Mouse (Mus musculus): ENCODE data around the gene Raver2.

Gene Raver2

GRCm38 (mm10) chr4:101107122-101107521 lies 38.3 kb downstream of the Raver2 start:
- no peak for DNase-seq (ENCODE audit: low read depth, low spot score)

GRCm38 (mm10) chr4:101121002-101121401 lies 52.2 kb downstream of the Raver2 start:
- no peak for DNase-seq (ENCODE audit: low read depth, low spot score)

DNA sequence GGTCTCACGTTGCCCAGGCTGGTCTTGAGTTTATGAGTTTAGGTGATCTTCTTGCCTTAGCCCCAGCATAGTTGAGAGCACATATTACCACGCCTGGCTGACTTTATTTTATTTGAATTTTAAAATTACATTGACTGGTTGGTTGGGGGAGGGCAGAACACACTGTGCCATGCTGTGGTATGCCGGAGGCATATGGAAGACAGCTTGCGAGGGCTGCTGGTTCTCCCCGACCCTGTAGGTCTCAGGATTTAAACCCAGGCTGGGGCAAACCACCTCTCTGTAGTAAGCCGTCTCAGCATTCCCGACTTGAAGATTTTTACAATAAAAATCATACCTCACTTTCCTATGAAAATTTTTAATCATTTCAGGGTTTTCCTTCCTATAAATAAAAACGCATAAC lies 66.2 kb downstream of the Raver2 start:
- DNase-seq (ENCODE audit: low read depth, low spot score): no peak

DNA sequence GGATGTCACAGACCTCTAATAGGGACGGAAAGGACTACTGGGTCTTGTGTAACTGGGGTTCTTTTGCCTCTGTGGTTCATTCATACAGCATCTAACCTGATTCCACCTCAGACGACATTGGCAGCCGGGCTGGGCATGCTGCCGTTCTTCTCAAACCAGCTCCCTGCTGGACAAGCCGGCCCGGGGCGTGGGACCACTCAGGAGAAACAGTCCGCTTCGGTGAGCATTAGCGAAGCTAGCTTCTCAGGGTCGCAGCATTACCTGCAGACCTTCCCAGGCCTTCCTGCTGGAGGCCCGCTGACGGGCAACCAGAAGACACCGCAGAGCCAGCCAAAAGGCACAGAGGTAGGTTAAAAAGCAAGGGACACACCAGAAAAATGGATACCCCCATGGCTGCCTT lies 67.1 kb downstream of the Raver2 start:
- no peak for DNase-seq (ENCODE audit: low read depth, low spot score)

- DNase-seq (ENCODE audit: low read depth, low spot score): no peak
Observed at GRCm38 (mm10) chr4:101137975-101138374, 69.2 kb downstream of the Raver2 start.

DNA sequence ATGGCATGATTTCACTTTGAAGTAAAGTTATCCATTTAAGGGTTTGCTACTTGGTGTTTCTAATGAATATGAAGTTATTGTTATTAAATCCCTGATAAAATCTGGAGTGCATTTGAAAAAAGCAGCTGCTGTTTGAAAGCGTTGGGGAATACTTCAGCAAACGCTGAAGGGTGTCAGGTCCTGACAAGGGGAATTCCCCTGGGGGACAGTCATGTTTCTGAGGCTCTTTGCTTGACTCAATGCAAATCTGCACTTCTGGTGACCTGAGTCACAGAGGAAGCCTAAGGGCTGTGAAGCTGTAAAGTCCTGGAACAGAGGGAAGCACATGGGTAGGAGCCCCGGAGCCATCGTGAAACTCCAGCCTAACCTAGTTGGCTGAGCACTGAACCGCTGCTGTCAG lies 73.0 kb downstream of the Raver2 start:
- no peak for DNase-seq (ENCODE audit: low read depth, low spot score)

DNA sequence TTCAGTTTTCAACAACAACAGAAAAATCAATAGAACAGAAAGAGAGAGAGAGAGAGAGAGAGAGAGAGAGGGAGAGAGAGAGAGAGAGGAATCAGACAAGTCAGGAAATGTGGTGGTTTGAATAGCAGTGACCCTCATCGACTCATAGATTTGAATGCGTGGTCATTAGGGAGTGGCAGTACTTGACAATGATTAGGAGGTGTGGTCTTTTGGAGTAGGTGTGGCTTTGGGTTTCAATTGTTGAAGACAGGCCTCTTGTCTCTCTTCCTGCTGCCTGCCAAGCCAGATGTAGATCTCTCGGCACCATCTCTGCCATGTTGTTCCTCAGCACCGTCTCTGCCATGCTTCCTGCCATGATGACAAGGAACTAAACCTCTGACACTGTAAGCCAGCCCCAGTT lies 75.1 kb downstream of the Raver2 start:
- DNase-seq (ENCODE audit: low read depth, low spot score): peak; percentile 26

DNA sequence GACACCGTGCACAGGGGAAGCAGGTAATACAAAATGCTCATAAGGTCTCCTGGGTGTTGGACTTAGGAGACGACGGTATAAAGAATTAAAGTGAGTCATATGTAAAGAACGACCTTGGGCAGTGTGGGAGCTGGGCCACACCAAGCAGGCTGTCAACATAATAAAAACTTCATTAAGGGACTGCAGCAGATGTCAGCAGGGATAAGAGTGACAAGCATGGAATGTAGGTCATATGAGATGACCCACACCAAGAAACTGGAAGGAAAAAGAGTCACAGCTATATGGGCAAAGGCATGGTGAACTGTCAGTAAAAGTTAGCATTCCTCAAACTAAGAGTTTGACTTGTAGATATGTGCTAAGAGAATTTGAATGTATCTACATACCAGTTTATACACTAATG lies 75.6 kb downstream of the Raver2 start:
- DNase-seq (ENCODE audit: low read depth, low spot score): peak; percentile 22

DNA sequence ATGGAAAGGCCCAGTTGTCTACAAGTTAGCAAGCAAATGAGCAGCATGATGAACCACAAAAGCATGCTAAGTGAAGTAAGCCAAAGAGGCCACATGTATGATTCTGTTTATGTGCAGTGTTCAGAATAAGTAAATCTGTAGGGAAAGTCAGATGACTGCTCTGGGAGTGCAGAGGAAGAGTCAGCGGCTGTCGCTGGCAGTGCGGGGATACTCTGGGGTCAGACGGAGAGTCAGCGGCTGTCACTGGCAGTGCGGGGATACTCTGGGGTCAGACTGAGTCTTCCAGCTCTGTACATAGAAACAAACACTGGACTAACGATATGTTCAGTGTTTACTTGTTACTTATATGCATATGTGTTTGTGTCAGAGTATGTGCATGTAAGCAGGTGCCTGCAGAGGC lies 76.0 kb downstream of the Raver2 start:
- DNase-seq (ENCODE audit: low read depth, low spot score): no peak

DNA sequence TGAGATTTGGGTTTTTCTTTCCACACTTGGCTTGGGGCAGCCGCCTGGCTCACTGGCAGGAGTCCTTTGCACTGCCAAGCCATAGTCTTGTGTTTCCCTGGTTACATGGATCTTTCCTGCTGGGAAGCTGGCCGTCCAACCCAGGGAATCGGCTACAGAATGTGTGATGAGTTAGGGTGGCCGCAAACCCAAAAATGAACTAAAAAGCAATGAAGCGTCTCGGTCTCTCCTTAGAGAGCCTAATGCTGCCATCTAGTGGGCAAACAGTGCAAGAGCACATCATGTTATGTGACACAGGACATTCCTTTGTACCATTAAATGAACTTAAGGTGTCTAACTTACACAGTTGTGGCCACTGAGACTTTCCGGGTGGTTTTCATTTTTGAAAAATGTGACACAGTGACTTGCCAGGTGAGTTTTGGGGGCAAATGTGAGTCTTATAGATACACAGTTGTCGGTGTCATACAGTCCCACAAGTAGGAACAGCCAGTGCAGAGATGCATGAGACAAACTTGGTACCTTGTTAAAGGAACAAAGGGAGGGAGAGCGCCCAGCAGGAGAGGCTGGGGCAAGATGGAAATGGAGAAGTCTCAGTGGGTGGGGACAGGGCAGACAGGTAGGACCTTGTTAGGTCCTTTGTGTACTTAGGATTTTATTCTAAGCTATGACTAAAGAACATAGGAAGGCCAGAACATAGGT lies 77.4 kb downstream of the Raver2 start:
- peak; percentile 79 for DNase-seq (ENCODE audit: low read depth, low spot score)

- no peak for DNase-seq (ENCODE audit: low read depth, low spot score)
Observed at GRCm38 (mm10) chr4:101146891-101147655, 78.3 kb downstream of the Raver2 start.

DNA sequence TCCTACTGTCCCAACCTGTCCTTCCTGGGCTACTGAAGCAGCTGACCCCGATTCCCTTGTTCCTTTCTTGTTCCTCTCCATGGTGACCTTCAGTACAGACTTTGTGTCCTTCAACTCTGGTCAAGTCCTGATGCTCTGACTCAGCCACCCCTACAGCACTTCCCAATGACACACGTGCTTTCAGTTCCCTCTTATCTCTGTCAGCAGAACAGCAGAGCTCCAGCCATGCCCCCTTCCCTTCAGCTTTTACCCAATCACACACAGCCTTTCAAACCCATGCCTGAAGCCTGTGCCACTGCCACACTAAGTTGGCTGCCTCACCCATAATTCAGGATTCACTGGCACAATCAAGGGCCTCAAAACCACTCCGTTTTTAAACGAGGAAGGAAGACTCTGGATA lies 86.8 kb downstream of the Raver2 start:
- DNase-seq (ENCODE audit: low read depth, low spot score): no peak

DNA sequence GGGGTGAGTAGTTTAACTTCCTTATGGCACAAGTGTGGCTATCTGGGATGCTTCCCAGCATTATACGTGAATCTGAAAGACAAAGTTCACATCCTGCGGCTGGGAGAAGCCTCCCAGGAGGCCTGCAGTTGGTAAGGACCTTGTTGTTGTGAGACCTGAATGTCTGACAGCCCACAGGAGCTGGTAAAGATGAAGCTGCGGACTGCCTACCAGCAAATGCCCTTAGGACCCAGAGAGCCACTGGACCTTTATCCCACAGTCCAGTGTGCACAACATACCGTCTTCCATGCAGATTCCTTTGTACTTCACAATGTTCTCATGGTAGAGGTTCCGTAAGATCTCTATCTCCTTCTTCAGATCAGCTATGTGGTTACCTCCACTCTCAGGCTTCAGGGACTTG lies 88.7 kb downstream of the Raver2 start:
- no peak for DNase-seq (ENCODE audit: low read depth, low spot score)

DNA sequence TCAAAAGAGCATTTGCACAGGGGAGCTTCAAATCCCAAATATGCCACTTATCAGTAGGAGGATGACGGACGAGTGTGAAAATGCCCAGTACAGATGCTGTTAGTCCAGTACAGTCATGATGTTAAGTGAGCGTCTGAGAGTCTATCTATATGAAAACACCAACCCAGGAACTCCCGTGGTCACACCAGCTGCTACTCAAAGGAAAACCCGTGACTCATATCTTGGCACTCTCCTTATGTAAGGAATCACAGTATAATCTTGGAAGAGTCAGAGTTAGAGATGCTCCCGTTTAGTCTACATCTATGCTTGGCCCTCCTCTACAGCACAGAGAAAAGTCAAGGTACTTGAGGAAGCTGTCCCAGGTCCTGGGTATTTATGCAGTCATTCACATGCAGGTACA lies 89.5 kb downstream of the Raver2 start:
- peak; percentile 79 for DNase-seq (ENCODE audit: low read depth, low spot score)

DNA sequence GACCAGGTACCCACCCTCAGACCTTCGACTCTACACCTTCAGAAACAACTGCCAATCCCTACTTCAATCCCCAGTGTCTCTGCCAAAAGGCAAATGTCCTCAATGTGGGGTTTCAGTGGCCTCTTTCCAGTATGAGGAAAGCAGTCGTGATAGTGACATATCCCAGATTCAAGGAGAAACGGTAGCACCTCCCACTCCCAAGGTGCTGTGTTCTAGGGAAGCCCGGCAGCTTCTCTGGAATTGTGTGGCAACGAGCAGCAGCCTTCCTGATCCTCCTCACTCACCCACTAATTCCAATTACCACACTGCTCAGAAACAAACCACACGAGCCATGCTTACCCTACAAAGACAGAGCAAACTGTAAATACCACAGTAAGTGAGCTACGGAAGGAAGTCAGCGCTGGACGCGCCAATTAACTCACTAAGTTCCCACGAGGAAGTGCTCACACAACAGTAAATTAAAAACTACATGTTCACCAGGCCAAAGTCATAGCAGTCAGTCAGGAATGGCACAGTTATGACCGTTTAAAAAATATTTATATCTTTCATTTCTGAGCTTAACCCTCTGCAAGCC lies 90.5 kb downstream of the Raver2 start:
- DNase-seq (ENCODE audit: low read depth, low spot score): no peak

- DNase-seq (ENCODE audit: low read depth, low spot score): no peak
Observed at GRCm38 (mm10) chr4:101160821-101161220, 92.0 kb downstream of the Raver2 start.

GRCm38 (mm10) chr4:101164189-101164588 lies 95.4 kb downstream of the Raver2 start:
- no peak for DNase-seq (ENCODE audit: low read depth, low spot score)

DNA sequence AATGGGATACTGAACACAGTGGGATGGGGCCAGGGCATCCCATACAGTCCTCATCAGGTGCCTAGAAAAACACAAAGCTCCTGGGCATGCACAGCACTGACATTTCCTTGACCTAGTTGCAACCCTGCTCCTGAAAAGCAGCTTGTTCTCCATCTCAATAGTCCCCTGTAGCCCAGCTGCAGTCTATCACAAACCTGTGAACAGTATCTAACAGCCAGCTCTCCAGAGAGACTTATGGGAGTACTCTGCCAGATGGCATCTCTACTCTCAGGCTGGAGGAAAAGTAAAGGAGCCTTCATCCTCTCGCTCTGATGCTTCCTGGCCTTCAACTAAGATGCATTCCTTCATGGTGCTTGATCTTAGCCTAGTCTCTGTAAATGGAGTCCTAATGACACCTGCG lies 95.9 kb downstream of the Raver2 start:
- no peak for DNase-seq (ENCODE audit: low read depth, low spot score)

DNA sequence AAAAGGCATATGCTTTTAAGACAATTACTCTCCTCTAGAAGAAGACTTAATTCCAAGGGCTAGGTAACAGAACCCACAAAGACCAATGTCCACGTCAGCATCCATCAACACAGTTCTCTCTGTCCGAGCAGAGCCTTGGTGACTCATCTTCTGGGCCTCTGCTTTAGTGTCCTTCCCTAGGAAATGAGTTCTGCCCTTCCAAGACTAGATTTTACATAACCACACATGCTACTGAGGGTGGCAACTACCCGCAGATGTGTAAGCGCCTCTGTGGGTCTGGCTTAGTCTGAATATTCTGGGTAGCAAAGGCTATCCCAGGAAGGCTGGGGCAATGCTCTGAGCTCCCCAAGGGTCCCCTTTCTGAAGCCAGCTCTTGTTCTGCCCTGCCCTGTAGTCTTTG lies 97.0 kb downstream of the Raver2 start:
- no peak for DNase-seq (ENCODE audit: low read depth, low spot score)

DNA sequence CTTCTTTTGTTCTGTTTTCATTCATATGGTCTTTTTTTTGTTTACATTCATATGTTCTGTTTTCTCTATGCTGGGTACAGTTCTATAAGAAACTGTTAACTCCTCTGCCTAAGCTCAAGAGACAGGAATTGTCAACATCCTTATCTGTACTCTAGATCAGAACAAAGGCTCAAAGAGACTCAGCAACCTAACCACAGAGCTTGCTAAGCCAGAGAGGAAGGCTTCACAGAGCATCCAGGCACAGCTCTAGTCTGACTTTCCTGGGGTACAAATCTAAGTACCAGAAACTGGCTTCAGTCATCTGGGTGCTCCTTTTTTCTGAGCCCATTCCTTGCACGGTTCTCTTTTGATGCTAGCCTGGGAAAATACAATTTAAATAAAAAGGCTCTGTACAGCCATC lies 99.0 kb downstream of the Raver2 start:
- no peak for DNase-seq (ENCODE audit: low read depth, low spot score)

- peak; percentile 70 for DNase-seq (ENCODE audit: low read depth, low spot score)
Observed at GRCm38 (mm10) chr4:101168189-101168778, 99.5 kb downstream of the Raver2 start.

DNA sequence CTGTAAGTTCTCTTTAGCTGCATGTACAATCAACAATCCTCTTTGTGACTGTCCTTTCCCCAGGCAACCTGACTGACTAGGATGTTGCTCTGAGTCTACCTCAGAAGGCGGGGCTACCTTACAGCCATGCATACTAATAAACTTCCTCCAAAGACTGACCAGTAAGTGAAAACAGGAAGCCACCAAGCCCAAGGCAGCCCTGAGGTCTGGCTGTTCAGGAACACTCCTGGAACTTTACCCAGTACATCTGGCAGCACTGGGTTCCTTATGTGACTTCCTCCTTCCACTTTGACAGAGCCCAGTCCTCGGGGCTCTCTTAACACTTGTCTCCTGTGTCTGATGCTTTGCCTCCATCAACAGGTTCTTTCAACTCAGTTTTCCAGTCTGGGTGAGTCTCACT lies 104.0 kb downstream of the Raver2 start:
- no peak for DNase-seq (ENCODE audit: low read depth, low spot score)

All from 3T3-L1 (cell line).